Mouse (Mus musculus): ENCODE measurements around the gene Catsperg2. TPM values are rescaled to one million over a fixed set of nuclear protein-coding genes. Genes with fewer than 3 reads are reported as not detected.
"Not testable (repeated sequence)": the region's sequence is repeated elsewhere in the genome, so short reads cannot be mapped to it uniquely, and the experiment has no call there.

Gene Catsperg2
- polyA plus RNA-seq, 2 experiments = 0.01 TPM; not detected in 1

DNA sequence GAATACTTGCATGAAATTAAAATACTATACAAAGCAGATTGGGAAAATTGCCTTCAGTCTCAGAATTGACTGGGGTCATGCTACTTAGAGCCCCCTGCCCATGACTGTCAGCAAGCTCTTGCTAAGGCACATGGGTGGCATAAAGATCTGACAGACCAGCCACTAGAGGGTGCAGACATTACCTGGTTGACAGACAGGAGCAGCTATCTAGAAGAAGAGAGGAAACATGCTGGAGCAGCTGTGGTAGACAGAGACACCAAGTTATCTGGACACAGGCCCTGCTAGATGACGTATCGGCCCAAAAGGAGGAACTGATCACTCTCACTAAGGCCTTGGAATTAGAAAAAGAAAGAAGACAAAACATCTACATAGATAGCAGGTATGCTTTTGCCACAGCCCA, 1.2 kb upstream of the Catsperg2 start:
- DNase-seq (ENCODE audit: low read depth in 3 of 3, low spot score in 3 of 3) = no peak
- Histone ChIP-seq H3K36me3 (replicated peaks; ENCODE audit: control insufficient read depth, insufficient read depth, low read depth) (no peaks in the 10 kb centered on the region), H3K4me1 (replicated peaks; ENCODE audit: control insufficient read depth in 2 of 2, insufficient read depth in 2 of 2, low read length in 1 of 2) (no peaks in the 10 kb centered on the region), H3K4me3 (ENCODE audit: insufficient read depth in 1 of 2, low read depth in 2 of 2, low read length in 2 of 2) (no peak overlapping the region), H3K9ac (replicated peaks) (no peak overlapping the region), H3K27me3 (ENCODE audit: control insufficient read depth, insufficient read depth, low read length) (no peaks in the 10 kb centered on the region), H3K27ac (no peak overlapping the region), H3K4me2 (ENCODE audit: low read depth) (no peak overlapping the region), H3K9me3 (ENCODE audit: control insufficient read depth, low read length) (peaks cover 2% of the 10 kb centered on the region; the same call in 1 of the 2 replicates)
- TF ChIP-seq EP300 (IDR thresholded peaks at IDR 0.05; ENCODE audit: low read depth) = no peak
- no peak for TF ChIP-seq CTCF (IDR thresholded peaks at IDR 0.05; ENCODE audit: low read depth)
- WGBS (ENCODE audit: insufficient replicate concordance) = 31% methylated on average over 2 of the region's 2 CpGs
- no peak for ATAC-seq (ENCODE audit: insufficient read depth)

DNA sequence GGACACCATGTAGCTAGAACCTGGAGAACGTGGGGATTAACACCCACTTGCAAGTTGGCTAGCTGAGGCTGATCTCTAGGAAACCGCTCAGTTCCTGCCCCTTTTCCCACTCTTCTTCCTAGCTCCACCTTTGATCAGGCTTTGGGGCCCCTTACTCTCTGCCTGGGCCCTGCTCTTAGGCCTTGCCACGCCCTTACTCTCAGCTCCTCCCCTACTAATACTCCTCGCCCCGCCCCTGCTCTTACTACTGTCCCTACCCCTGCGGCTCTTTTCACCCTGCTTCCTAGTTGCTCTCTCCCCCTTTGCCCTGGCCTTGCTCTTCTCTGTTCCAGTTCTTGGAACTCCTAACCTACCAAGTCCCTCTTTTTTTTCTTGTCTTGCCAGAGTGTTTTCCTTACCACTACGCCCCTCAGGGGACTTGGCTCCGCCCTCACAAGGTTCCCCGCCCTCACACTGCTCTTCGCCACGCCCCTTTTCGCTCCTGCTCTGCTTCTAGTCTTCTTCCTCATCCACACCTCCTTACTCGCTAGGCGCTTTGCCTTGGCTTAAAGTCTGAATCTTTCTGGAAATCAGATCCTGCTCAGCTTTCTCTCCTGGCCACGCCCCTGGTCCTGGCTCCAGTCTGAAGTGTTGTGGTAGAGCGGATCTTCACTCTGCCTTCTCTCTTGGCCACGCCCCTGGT, 1.2 kb downstream of the Catsperg2 start:
- DNase-seq (ENCODE audit: low read depth in 3 of 3, low spot score in 3 of 3); H3K4me1 ChIP-seq (replicated peaks; ENCODE audit: control insufficient read depth in 2 of 2, insufficient read depth in 2 of 2, low read length in 1 of 2); H3K9ac ChIP-seq (replicated peaks); H3K4me2 ChIP-seq (ENCODE audit: low read depth); H3K4me3 ChIP-seq (ENCODE audit: insufficient read depth in 1 of 2, low read depth in 2 of 2, low read length in 2 of 2); H3K36me3 ChIP-seq (replicated peaks; ENCODE audit: control insufficient read depth, insufficient read depth, low read depth); H3K27ac ChIP-seq; ATAC-seq (ENCODE audit: insufficient read depth); H3K27me3 ChIP-seq (ENCODE audit: control insufficient read depth, insufficient read depth, low read length); H3K9me3 ChIP-seq (ENCODE audit: control insufficient read depth, low read length): not testable (repeated sequence)
- 21% methylated on average over 16 of the region's 17 CpGs for WGBS (ENCODE audit: insufficient replicate concordance)

DNA sequence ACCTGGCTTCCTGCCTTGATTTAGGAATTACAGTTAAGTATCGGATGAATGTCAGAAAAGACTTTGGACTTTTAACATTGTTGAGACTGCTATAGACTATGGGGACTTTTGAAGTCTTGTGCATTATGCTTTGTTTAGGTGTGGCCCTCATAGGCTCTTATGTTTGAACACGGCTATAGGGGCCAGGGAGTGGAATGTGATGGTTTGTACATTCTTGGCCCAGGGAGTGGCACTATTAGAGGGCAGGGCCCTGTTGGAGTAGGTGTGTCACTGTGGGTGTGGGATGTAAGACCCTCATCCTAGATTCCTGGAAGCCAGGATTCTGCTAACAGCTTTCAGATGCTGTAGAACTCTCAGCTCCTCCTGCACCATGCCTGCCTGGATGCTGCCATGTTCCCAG, 17.9 kb downstream of the Catsperg2 start:
- WGBS (ENCODE audit: insufficient replicate concordance) = 53% methylated on average over 2 of the region's 2 CpGs
- H3K27me3 ChIP-seq (ENCODE audit: control insufficient read depth, insufficient read depth, low read length) = not testable (repeated sequence)

GRCm38 (mm10) chr7:29695231-29695630, 31.6 kb downstream of the Catsperg2 start:
- H3K4me3 ChIP-seq (ENCODE audit: insufficient read depth in 1 of 2, low read depth in 2 of 2, low read length in 2 of 2); H3K27me3 ChIP-seq (ENCODE audit: control insufficient read depth, insufficient read depth, low read length); ATAC-seq (ENCODE audit: insufficient read depth); H3K9ac ChIP-seq (replicated peaks); H3K9me3 ChIP-seq (ENCODE audit: control insufficient read depth, low read length); H3K4me1 ChIP-seq (replicated peaks; ENCODE audit: control insufficient read depth in 2 of 2, insufficient read depth in 2 of 2, low read length in 1 of 2); H3K4me2 ChIP-seq (ENCODE audit: low read depth); H3K27ac ChIP-seq; DNase-seq (ENCODE audit: low read depth in 3 of 3, low spot score in 3 of 3); H3K36me3 ChIP-seq (replicated peaks; ENCODE audit: control insufficient read depth, insufficient read depth, low read depth): not testable (repeated sequence)
- WGBS (ENCODE audit: insufficient replicate concordance) = 49% methylated on average over 3 of the region's 3 CpGs

More for the DNA sequence above, 17.9 kb downstream of the Catsperg2 start:
- H3K27ac ChIP-seq; H3K9ac ChIP-seq (replicated peaks); H3K4me3 ChIP-seq (ENCODE audit: insufficient read depth in 1 of 2, low read depth in 2 of 2, low read length in 2 of 2); H3K36me3 ChIP-seq (replicated peaks; ENCODE audit: control insufficient read depth, insufficient read depth, low read depth); H3K4me1 ChIP-seq (replicated peaks; ENCODE audit: control insufficient read depth in 2 of 2, insufficient read depth in 2 of 2, low read length in 1 of 2); H3K4me2 ChIP-seq (ENCODE audit: low read depth); H3K9me3 ChIP-seq (ENCODE audit: control insufficient read depth, low read length); DNase-seq (ENCODE audit: low read depth in 3 of 3, low spot score in 3 of 3); ATAC-seq (ENCODE audit: insufficient read depth): not testable (repeated sequence)

DNA sequence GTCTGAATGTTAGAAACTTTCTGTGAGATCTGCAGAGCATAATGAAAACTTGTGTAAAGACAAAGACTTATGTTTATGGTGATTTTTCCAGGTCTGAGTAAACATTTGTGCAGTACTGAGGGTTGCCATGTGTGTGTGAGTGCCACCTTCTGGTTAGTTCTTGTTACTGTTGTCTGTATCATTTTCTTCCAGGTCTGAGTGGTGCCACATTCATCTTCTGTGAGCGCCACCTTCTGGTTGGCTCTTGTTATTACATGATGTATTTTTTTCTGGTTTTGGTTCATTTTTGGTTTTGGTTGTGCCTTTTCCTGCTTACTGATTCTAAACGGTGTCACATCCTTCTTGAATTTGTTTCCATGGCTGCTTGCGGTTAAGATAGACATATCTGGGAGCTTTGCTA, 45.0 kb downstream of the Catsperg2 start:
- DNase-seq (ENCODE audit: low read depth in 3 of 3, low spot score in 3 of 3) = no peak
- 43% methylated on average over 3 of the region's 3 CpGs for WGBS (ENCODE audit: insufficient replicate concordance)
- Histone ChIP-seq H3K9me3 (ENCODE audit: control insufficient read depth, low read length) (peaks cover 4% of the 10 kb centered on the region), H3K4me2 (ENCODE audit: low read depth) (no peak overlapping the region), H3K36me3 (replicated peaks; ENCODE audit: control insufficient read depth, insufficient read depth, low read depth) (no peaks in the 10 kb centered on the region), H3K27me3 (ENCODE audit: control insufficient read depth, insufficient read depth, low read length) (no peaks in the 10 kb centered on the region), H3K4me3 (ENCODE audit: insufficient read depth in 1 of 2, low read depth in 2 of 2, low read length in 2 of 2) (no peak overlapping the region), H3K4me1 (replicated peaks; ENCODE audit: control insufficient read depth in 2 of 2, insufficient read depth in 2 of 2, low read length in 1 of 2) (no peaks in the 10 kb centered on the region), H3K27ac (no peak overlapping the region), H3K9ac (replicated peaks) (no peak overlapping the region)
- TF ChIP-seq EP300 (IDR thresholded peaks at IDR 0.05; ENCODE audit: low read depth) (no peak), CTCF (IDR thresholded peaks at IDR 0.05; ENCODE audit: low read depth) (peak; percentile 22; the same call in 1 of the 2 replicates)
- no peak for ATAC-seq (ENCODE audit: insufficient read depth)

MicroRNA genes within 50 kb of the gene (microRNA counts, 519-probe panel; counts per million panel counts)
- microRNA mmu-miR-1964 = 69.9 counts per million

Small RNA genes lying within 50 kb of the gene (microRNA-seq; reads per million reads assigned to microRNA genes)
- gene Mir1964 = 8.9 reads per million, percentile 18 among the genes with 10 or more reads in this experiment

Other genes with a start within 250 kb of the Catsperg2 start
- 4.9 and 5.0 TPM in 2 replicates for gene Sipa1l3, start 208.4 kb downstream of the Catsperg2 start, polyA plus RNA-seq (2012; rRNA removed)
- gene Sipa1l3, start 208.4 kb downstream of the Catsperg2 start, polyA plus RNA-seq (2014; fragmentation: Nextera tagmentation; extraction: Ambion mirVana) = 1.8 and 2.2 TPM in 2 replicates
- 2.2 and 2.8 TPM in 2 replicates for gene Zfp84, start 41.5 kb upstream of the Catsperg2 start, polyA plus RNA-seq (2012; rRNA removed)
- gene Zfp84, start 41.5 kb upstream of the Catsperg2 start, polyA plus RNA-seq (2014; fragmentation: Nextera tagmentation; extraction: Ambion mirVana) = 3.1 and 4.1 TPM in 2 replicates
- gene Zfp30, start 57.0 kb upstream of the Catsperg2 start, polyA plus RNA-seq (2012; rRNA removed) = 0.32 and 0.45 TPM in 2 replicates
- 0.32 and 0.61 TPM in 2 replicates for gene Zfp30, start 57.0 kb upstream of the Catsperg2 start, polyA plus RNA-seq (2014; fragmentation: Nextera tagmentation; extraction: Ambion mirVana)
- gene Zfp790, start 89.1 kb upstream of the Catsperg2 start, polyA plus RNA-seq (2012; rRNA removed) = 1.0 and 1.7 TPM in 2 replicates
- 3.4 and 4.1 TPM in 2 replicates for gene Zfp790, start 89.1 kb upstream of the Catsperg2 start, polyA plus RNA-seq (2014; fragmentation: Nextera tagmentation; extraction: Ambion mirVana)
- gene Zfp940, start 126.6 kb upstream of the Catsperg2 start, polyA plus RNA-seq (2012; rRNA removed) = 0.17 and 0.41 TPM in 2 replicates
- gene Zfp940, start 126.6 kb upstream of the Catsperg2 start, polyA plus RNA-seq (2014; fragmentation: Nextera tagmentation; extraction: Ambion mirVana) = 0.61 and 1.0 TPM in 2 replicates
- 0.69 and 0.92 TPM in 2 replicates for gene Zfp420, start 132.9 kb upstream of the Catsperg2 start, polyA plus RNA-seq (2012; rRNA removed)
- gene Zfp420, start 132.9 kb upstream of the Catsperg2 start, polyA plus RNA-seq (2014; fragmentation: Nextera tagmentation; extraction: Ambion mirVana) = 0.66 and 1.0 TPM in 2 replicates
- gene Zfp27, start 179.5 kb upstream of the Catsperg2 start, polyA plus RNA-seq (2012; rRNA removed) = 1.0 and 1.2 TPM in 2 replicates
- gene Zfp27, start 179.5 kb upstream of the Catsperg2 start, polyA plus RNA-seq (2014; fragmentation: Nextera tagmentation; extraction: Ambion mirVana) = 1.7 TPM in 2 replicates
- 0.51 and 0.69 TPM in 2 replicates for gene Zfp383, start 181.2 kb upstream of the Catsperg2 start, polyA plus RNA-seq (2012; rRNA removed)
- gene Zfp383, start 181.2 kb upstream of the Catsperg2 start, polyA plus RNA-seq (2014; fragmentation: Nextera tagmentation; extraction: Ambion mirVana) = 0.35 and 0.42 TPM in 2 replicates
- 1.5 and 1.7 TPM in 2 replicates for gene Zfp74, start 227.1 kb upstream of the Catsperg2 start, polyA plus RNA-seq (2012; rRNA removed)
- gene Zfp74, start 227.1 kb upstream of the Catsperg2 start, polyA plus RNA-seq (2014; fragmentation: Nextera tagmentation; extraction: Ambion mirVana) = 0.85 and 1.8 TPM in 2 replicates

All from liver, embryonic 14.5 days (tissue).